Mouse (Mus musculus) 3134 (cell line): Measurements from ENCODE around the gene Sar1b.
"Not testable (repeated sequence)": the region's sequence is repeated elsewhere in the genome, so short reads cannot be mapped to it uniquely, and the experiment has no call there.

Source experiments
- DNase-seq: peaks from one replicate; pipeline ENCODE4 v3.0.0-alpha.2; 2011; ENCODE audit warnings: low spot score; ENCODE audit not compliant: insufficient read length; ENCODE audit errors: extremely low read depth

Sar1b gene

DNA sequence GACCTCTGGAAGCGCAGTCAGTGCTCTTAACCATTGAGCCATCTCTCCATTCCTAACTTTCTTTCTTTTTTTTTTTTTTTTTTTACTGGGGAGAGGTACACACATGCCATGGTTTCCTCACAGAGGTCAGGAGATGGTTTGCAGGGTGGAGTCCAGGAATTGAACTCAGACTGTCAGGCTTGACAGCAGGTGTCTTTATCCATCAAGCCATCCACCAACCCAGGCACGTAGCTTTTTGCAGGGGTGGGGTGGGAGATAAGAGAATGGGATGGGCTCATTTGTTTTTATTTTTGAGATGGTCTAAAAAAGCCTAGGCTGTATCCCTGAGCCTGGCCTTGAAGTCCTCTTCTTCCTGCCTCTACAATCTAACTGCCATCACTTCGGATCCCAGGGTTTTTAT is 12.0 kb downstream of the Sar1b start:
- DNase-seq = no peak

DNA sequence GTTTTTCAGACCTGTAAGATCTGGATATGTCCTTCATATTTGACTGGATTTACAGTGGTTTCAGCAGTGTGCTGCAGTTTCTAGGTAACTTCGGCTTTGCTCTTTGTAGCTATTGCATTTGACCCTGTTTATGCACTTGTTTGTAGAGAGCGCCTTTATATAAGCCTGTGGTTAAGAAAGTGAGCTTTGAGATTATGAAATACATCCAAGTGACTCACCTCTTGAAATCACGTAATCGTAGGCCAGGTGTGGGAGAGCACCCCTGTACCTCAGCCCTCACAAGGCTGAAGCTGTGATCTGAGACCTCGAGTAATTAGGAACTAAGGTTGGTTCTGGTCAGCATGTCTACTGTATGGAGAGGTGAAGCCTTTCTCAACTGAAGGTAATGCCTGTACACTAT is 14.0 kb downstream of the Sar1b start:
- DNase-seq = no peak

DNA sequence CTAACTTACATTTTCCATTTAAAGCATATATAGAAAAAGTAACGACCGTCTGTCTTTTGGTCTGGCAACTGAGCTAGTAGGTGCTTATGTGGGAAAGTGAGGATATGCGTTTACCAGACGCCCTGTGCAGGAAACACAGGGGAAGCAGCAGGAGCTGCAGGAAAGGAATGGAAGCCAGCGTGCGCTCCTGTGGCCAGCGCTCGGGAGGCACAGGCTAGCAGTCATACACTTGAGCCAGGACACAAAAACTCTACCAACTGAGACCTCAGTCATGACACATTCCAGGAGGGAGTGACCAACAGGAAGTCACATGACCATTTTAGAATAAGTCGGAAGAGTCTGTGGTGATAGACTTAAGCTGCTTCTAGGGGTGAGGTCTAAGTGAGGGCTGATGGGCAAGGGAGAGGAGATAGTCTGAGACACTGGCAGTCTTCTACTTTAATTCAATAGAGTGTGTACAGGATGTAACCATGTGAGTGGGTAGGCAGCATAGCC is 17.3 kb downstream of the Sar1b start:
- no peak for DNase-seq

DNA sequence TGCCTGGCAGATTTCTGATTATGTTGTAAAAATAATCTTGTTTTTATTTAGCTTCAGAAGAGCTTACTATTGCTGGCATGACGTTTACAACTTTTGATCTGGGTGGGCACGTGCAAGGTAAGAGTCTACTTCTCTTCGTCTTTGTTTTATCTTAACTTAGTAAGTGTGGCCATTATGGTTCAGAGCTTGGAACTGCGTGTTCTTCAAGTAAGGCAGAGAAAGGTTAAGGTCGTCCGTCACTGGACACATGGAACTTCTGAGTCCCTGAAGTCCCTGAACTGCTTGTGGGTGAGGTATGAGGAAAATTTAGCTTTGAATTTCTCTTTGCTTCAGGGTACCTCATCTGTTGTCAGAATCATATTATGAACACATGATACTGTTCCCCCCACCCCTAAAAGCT is 19.2 kb downstream of the Sar1b start:
- DNase-seq = no peak

DNA sequence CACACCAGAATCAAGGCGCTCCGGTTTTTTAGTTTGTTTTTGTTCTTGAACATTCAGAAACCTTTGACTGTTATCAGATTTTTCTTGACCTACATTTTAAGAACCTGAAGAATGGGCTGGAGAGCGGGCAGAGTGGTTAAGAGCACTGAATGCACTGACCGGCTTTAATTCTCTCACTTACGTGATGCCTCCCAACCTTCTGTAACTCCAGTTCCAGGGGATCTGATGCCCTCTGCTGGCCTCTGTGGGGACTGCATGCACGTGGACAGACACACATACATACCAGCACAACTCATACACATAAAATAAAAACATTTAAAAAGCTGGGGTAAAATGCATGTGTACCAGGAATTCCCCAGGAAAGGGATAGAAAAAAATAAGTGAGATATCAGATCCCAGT is 22.4 kb downstream of the Sar1b start:
- DNase-seq = peak; percentile 31

DNA sequence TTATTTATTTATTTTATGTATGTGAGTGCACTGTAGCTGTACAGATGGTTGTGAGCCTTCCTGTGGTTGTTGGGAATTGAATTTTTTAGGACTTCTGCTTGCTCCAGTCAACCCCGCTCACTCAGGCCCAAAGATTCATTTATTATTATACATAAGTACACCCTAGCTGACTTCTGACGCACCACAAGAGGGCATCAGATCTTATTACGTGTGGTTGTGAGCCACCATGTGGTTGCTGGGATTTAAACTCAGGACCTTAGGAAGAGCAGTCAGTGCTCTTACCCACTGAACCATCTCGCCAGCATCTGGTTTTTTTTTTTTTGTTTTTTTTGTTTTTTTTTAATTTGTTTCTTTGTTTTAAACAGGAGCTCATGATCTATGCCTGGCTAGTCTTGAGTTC is 26.2 kb downstream of the Sar1b start:
- DNase-seq = not testable (repeated sequence)

DNA sequence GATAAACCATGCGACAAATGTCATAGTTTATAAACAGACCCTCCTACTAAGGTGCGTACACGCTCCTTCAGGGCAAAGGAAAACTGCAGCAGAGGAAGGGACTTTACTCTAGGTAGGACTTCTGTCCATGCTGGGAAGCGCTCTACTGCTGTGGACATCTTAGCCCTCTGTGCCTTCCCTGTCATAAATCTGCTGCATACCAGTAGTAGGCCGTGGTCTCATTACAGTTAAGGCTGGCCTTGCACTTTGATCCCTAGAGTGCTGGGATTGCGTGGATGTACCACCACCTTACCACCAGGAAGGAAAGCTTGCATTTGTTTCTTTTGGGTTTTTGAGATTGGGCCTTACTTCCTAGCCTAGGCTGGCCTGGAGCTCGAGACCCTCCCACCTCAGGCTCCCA is 27.2 kb downstream of the Sar1b start:
- DNase-seq = no peak

DNA sequence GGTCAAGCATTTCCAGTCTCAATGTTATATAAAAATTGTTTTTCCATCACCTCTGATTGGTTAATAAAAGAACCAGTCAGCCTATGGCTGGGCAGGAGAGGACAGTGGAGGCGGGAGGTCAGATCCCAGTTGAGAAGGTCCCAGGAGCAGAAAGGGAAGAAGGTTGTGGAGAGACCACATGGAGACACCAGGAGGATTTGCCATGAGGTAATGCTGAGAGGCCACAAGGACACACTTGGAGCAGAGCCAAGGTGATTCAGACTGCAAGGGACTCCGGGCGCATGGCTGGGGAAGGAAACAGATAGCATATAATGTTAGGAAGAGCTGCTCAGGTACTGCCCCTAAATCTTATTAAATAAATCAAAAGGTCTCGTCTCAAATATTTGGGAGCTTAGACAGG is 32.8 kb downstream of the Sar1b start:
- DNase-seq = no peak

DNA sequence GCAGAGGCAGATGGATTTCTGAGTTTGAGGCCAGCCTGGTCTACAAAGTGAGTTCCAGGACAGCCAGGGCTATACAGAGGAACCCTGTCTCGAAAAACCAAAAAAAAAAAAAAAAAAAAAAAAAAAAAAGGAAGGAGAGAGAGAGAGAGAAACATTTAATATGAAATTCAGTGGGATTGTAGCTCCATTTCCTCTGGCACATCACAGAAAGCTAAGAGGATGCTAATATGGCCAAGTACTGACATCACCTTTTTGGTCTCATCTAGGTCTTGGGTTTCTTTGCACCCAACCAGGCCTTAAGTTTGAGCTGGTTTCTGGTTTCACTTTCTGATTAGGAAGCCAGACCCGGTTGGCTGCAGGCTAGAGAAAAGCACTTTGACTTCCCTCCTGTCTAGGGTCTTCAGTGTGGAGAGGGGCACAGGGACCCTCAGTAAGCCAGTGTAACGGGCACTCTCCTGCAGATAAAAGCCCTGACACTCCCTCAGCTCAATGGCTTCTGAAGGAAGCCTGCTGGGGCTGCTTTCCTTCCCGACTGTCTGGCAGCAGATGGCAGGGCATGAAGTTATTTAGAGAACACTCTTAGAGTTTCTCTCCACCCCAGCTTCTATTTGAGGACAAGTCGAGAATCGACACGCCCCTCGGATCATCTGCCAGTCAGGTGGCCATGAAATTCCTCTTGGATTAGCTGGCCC is 37.3 kb downstream of the Sar1b start:
- DNase-seq = no peak

DNA sequence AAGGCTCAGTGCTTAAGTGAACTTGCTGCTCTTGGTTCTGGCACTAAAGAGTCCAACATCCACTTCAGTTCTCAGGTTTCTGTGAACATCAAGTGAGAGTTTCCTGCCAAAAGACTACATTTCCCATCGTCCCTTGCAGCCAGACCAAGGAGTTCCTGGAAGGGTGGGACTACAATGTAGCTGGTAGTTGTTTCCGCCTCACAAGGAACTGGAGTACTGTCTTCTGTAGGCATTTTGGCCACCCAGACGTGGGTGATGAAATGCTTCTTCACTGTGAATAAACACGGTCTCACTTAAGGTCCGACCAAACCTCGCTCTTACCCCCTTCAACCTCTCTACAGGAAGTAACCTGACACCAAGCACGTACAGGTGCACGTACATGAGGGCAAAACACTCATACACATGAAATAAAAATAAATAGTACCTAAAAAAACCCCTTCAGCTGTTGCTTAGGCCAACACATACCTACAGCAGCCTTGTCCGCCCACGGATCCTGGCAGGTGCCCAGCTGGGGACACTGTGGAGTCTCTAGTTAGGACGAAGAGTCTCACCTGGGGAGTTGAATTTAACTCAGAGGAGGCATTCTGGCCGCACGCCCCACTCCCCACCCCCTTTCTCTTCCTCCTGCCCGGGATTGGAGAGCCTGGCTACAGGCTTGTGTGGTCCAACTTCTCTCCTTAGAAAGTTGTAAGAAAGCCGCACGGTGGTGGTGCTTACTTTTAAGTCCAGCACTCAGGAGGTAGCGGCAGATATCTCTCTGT is 41.9 kb downstream of the Sar1b start:
- no peak for DNase-seq

DNA sequence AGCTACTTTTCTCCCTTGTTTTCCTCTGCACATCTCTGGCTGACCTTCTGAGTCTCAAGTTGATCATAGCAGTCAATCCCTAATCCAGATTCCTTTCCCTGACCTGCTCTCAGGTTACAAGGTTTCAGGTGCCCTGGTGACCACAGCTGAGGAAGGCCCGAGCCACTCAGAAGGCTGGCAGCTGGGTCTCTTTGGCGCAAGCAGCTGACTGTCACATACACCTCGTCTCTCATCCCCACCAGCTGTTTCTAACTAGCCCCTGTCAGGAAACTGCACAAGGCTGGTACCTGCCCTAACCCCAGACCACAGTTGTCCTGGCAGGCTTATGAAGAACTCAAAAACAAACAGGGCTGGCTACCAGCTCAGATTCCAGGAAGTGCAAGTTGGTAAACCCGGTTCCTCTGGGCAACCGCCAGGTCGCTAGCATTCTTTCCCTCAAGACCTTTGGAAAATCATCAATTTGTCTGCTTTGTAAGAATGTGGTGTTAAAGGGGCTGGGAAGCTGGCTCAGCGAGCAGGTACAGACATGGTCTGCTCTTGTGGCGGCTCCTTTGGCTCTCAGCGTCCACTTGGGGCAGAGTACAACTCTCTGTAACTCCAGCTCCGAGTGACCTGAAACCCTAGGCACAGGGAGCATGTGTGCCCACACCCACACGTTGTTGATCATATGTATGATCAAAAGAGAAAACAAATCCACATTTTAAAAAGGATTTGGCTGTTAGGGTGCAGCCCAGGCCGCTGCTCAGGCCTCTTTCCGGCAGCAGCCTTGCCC is 43.8 kb downstream of the Sar1b start:
- DNase-seq = no peak

DNA sequence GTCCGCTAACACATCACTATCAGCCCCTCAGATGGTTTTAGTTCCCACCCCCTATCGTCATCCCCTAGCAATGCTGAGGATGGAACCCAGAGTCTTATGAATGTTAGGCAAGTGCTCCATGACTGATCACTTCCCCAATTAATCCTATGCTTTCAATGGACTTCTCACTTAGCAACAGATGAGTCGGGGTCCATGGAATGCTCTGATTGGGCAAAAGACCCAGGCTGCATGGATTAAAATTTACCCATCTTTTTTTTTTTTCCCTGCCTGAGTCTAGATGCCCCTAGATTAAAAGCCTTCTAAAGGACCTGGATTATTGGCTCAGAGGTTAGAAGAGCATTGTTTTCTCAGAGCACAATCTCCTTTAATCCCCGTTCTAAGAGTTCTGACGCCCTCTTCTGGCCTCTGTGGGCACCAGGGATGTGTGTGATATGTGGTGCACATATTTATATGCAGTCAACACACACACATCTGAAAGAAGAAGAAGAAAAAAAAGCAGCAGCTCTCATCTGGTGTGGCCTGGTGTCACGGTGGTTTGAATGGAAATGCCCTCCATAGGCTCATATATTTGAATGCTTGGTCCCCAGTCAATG is 46.2 kb downstream of the Sar1b start:
- DNase-seq = no peak

DNA sequence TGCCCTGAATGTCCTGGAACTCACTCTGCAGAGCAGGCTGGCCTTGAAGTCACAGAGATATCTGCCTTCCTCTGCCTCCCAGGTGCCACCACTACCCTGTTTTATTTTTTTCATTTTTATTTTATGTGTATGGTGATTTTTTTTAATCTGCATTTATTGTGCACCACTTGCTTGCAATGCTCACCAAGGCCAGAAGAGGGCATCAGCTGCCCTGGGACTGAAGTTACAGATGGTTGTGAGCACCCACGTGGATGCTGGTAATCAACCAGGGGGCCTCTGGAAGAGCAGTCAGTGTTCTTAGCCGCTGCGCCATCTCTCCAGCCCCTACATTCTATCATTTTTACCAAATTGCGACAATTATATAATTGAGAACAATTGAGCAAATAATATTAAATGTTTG is 47.7 kb downstream of the Sar1b start:
- DNase-seq = no peak

DNA sequence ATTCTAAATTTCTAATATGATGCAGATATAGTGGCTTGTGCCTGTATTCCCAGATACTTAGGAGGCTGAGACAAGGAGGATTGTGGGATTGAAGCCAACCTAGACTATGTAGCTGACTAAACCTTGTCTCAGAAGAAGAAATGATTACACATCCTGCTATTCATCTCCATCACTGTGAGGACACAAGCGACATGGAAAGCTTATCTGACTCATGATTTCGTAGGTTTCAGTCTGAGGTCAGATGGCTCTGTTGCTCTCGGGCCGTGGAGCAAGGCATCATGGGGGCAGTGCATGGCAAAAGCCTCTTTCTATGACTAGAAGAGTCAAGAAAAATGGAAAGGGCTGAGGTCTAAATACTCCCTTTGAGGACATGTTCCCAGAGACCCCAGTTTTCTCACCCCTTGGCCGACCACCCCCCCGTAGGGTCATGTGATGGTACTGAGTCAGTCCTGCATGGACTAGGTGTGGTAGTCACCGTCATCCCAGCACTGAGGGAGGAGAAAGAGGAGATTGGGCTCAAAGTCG is 48.6 kb downstream of the Sar1b start:
- no peak for DNase-seq

DNA sequence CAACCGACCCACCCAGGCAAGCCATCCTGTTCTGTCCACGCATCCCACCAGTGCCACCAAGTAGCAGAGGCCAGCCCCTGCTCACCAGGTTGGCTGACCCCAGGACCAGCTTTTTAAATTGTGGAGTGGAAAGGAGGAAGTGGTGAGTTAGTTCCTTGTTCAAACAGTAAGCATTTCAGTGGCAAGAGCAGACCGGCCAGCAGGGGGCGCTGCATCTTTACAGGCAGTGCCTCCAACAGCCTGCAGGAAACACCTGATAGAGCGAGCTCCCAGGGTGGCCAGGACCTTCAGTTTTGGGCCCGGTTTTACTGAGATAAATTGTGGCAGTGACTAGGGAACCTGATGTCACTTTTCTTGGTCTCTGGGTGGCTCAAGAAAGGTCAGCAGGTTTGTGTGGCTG is 54.3 kb downstream of the Sar1b start:
- DNase-seq = peak; percentile 58

DNA sequence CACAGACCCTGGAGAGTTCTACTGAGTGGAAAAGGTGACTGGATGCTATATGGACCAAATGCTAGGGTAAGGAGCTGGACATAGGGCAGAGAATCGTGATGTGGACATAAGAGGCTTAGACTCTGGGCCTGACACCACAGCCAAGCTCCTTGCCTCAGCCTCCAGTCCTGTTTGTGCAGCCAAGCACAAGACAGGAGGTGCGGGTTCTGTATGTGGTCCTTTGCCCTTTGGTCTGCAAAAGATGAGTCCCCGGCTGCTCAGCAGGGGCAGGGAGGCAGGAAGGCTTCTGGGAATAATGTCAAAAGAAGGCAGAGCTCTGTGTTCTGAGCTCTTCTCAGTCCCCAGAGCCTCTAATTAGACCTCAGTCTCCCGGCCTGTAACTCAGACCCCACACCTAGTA is 55.4 kb downstream of the Sar1b start:
- no peak for DNase-seq

DNA sequence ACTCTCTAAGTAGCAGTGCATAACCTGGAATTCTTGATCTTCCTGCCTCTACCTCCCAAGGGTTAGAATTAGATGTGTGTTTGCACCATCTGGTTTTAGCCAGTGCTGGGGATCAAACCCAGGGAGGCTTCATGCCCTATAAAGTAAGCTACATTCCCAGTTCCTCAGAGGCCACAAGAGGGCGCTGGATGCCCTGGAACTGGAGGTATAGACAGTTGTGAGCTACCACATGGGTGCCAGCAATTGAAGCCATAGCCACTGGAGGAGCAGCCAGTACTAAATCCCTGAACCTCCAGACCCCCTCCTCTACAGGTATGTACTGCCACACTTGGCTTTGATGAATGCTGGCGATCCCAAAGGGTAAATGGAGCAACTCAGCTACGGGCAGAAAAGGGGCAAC is 56.5 kb downstream of the Sar1b start:
- no peak for DNase-seq

DNA sequence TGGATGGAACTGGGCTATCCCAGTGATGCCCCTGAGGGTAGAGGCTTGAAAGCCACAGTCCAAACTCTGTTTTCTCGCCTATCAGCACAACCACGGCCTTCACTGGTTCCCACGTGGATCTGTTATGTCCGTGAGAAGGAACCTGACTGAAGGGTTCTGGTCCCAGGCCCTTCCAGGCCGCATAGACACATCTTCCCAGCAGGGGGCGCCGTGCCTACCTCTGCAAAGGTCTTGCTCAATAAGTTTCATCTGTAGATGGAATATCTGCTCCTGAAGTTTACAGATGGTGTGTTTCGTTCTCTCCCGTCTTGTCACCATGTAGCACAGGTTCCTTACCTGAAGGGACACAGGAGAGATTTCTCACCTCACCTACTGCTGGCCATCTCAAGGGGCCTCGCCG is 57.4 kb downstream of the Sar1b start:
- peak; percentile 63 for DNase-seq

DNA sequence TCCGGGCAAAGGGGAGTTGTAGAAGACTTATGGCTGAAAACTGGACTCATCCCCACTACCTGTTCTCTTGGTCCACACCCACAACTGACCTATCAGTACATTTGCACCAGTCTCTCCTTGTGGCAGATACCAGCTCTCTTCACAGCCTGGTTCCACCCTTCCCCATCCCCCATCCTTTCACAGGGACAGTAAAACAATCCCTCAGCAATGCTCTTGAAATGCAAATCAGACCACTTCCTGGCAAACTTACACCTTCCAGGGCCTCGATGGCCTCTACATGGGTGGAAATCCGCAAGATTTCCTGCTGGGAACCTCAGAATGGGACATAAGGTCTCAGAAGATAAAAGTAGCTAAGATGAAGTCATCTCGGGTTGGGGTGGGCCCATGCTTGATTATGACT is 59.2 kb downstream of the Sar1b start:
- DNase-seq = no peak

DNA sequence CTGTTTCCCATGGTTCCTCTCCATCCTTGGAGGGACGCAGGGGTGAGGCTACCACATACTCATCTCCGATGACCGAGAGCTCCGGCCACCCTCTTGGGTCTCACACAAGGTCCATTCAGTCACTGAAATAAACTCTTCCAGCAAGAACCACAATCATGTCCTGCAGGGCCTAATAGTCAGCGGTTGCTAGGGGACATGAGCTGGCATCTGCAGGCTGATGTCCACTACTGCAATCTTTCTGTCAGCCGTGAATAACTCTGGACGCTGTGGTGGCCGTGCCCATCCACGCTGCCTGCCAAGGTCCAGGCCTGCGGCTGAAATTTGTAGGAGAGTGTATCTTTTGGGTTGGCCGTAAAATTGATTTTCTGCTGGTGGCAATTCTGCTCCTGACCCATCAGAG is 59.8 kb downstream of the Sar1b start:
- DNase-seq = peak; percentile 84
